13 mouse cellular contexts compared by ENCODE assay signal in genomic region chr17:47485791-47486190, GRCm38 (mm10). TPM values are rescaled to one million over a fixed set of nuclear protein-coding genes. Genes with fewer than 3 reads are reported as not detected.
DNase-seq lines count a peak whose midpoint lies in the region; ATAC-seq and TF ChIP-seq lines count a peak whose summit lies in the region.
"Had no signal": no experiment of that assay in that cellular context is flagged by ENCODE, and none has a peak within 500 bp of the region (broad histone marks: within the 10 kb centered on the region; RNA-seq: fewer than 3 reads in every experiment).

No protein-coding gene starts in this region.

- 78% methylated on average over 3 of the region's 3 CpGs for whole genome bisulfite sequencing in embryonic facial prominence, embryonic 13.5 days
- 92% methylated on average over 3 of the region's 3 CpGs for WGBS in embryonic facial prominence, embryonic 10.5 days
- WGBS in liver, embryonic 12.5 days (ENCODE audit: insufficient replicate concordance): 88% methylated on average over 3 of the region's 3 CpGs
- 94% methylated on average over 3 of the region's 3 CpGs for WGBS in thymus, adult 2 months

- peaks cover 26% of the 10 kb centered on the region for H3K36me3 ChIP-seq in embryonic facial prominence, embryonic 13.5 days
- H3K36me3 ChIP-seq in embryonic facial prominence, embryonic 10.5 days (replicated peaks): peaks cover 34% of the 10 kb centered on the region
- H3K36me3 ChIP-seq in liver, embryonic 12.5 days: peaks cover 34% of the 10 kb centered on the region
- H3K36me3 ChIP-seq in thymus, adult 2 months (ENCODE audit: control insufficient read depth, insufficient read depth, low read length): peaks cover 22% of the 10 kb centered on the region

- peak overlapping the region; percentile 48; the same call in 1 of the 2 replicates for H3K27ac ChIP-seq in embryonic facial prominence, embryonic 13.5 days
- no peak overlapping the region for H3K27ac ChIP-seq in embryonic facial prominence, embryonic 10.5 days (replicated peaks)
- peak overlapping the region; percentile 83 for H3K27ac ChIP-seq in liver, embryonic 12.5 days
- no peak overlapping the region; the same call in 1 of the 2 replicates for H3K27ac ChIP-seq in thymus, adult 2 months (ENCODE audit: control insufficient read depth, insufficient read depth, low read length)
- H3K27ac ChIP-seq: hindbrain, embryonic 15.5 days; limb, embryonic 15.5 days had no signal

- TF ChIP-seq POLR2A in thymus, adult 2 months (IDR thresholded peaks at IDR 0.05; ENCODE audit: control insufficient read depth, extremely low read depth, insufficient read depth, low read length, poor library complexity): no peak

- no peak overlapping the region for H3K4me2 ChIP-seq in embryonic facial prominence, embryonic 13.5 days
- peak overlapping the region; percentile 31 for H3K4me2 ChIP-seq in liver, embryonic 12.5 days
- H3K4me2 ChIP-seq: hindbrain, embryonic 15.5 days; limb, embryonic 15.5 days had no signal

- DNase-seq in embryonic facial prominence, embryonic 10.5 days (ENCODE audit: low spot score): no peak
- peak; percentile 33 to 40 for DNase-seq in kidney, postnatal 25 days
- no peak for DNase-seq in kidney, adult 18-20 months
- peak; percentile 47 for DNase-seq in 3T3-L1 (ENCODE audit: low read depth, low spot score)
- DNase-seq in thymus, adult 2 months: no peak
- DNase-seq: layer of hippocampus, adult 9-11 months had no signal

- no peak overlapping the region for H3K4me3 ChIP-seq in embryonic facial prominence, embryonic 13.5 days
- no peak overlapping the region for H3K4me3 ChIP-seq in embryonic facial prominence, embryonic 10.5 days
- no peak overlapping the region for H3K4me3 ChIP-seq in liver, embryonic 12.5 days
- H3K4me3 ChIP-seq in thymus, adult 2 months (ENCODE audit: control insufficient read depth, insufficient read depth, low read length): no peak overlapping the region
- H3K4me3 ChIP-seq: hindbrain, embryonic 15.5 days; limb, embryonic 15.5 days; myocyte had no signal

- no peak for TF ChIP-seq CTCF in thymus, adult 2 months (IDR thresholded peaks at IDR 0.05; ENCODE audit: borderline replicate concordance, control insufficient read depth, extremely low read depth, insufficient read depth, low read length, poor library complexity)

- H3K27me3 ChIP-seq in embryonic facial prominence, embryonic 13.5 days: no peaks in the 10 kb centered on the region
- no peaks in the 10 kb centered on the region for H3K27me3 ChIP-seq in embryonic facial prominence, embryonic 10.5 days (replicated peaks; ENCODE audit: low read depth, poor library complexity, severe bottlenecking)
- no peaks in the 10 kb centered on the region for H3K27me3 ChIP-seq in liver, embryonic 12.5 days (replicated peaks)
- no peaks in the 10 kb centered on the region for H3K27me3 ChIP-seq in thymus, adult 2 months (ENCODE audit: control insufficient read depth, insufficient read depth, low read length)
- H3K27me3 ChIP-seq: hindbrain, embryonic 15.5 days; limb, embryonic 15.5 days had no signal

- H3K4me1 ChIP-seq in embryonic facial prominence, embryonic 13.5 days: peaks cover 29% of the 10 kb centered on the region
- peaks cover 30% of the 10 kb centered on the region for H3K4me1 ChIP-seq in embryonic facial prominence, embryonic 10.5 days
- H3K4me1 ChIP-seq in liver, embryonic 12.5 days: peaks cover 37% of the 10 kb centered on the region
- peaks cover 20% of the 10 kb centered on the region for H3K4me1 ChIP-seq in thymus, adult 2 months (replicated peaks; ENCODE audit: control insufficient read depth, insufficient read depth, low read length)
- H3K4me1 ChIP-seq: hindbrain, embryonic 15.5 days had no signal

- no peaks in the 10 kb centered on the region for H3K9me3 ChIP-seq in embryonic facial prominence, embryonic 13.5 days
- no peaks in the 10 kb centered on the region for H3K9me3 ChIP-seq in embryonic facial prominence, embryonic 10.5 days
- H3K9me3 ChIP-seq in liver, embryonic 12.5 days (replicated peaks): no peaks in the 10 kb centered on the region
- H3K9me3 ChIP-seq: hindbrain, embryonic 15.5 days; limb, embryonic 15.5 days had no signal

- H3K9ac ChIP-seq in embryonic facial prominence, embryonic 13.5 days: no peak overlapping the region
- no peak overlapping the region; the same call in 1 of the 2 replicates for H3K9ac ChIP-seq in liver, embryonic 12.5 days
- H3K9ac ChIP-seq: hindbrain, embryonic 15.5 days; limb, embryonic 15.5 days had no signal

- no peak for ATAC-seq in embryonic facial prominence, embryonic 13.5 days (ENCODE audit: insufficient number of reproducible peaks, insufficient read depth, low FRiP score, low TSS enrichment, low read depth)
- no peak for ATAC-seq in liver, embryonic 12.5 days
- no peak for ATAC-seq in inflammation-experienced regulatory T-cells, adult 6 months

RNA-seq across cellular contexts. Expression of gene Taf8, which starts 16.3 kb away (rescaled TPM):
- polyA plus RNA-seq in embryonic facial prominence, embryonic 13.5 days (2015; fragmentation: Nextera tagmentation; extraction: Ambion mirVana): 34.1 and 38.1 TPM in 2 replicates
- 32.0 and 35.3 TPM in 2 replicates for polyA plus RNA-seq in embryonic facial prominence, embryonic 10.5 days (2016; fragmentation: Nextera tagmentation; extraction: Ambion mirVana)
- polyA plus RNA-seq in liver, embryonic 12.5 days (2016; fragmentation: Nextera tagmentation; extraction: Ambion mirVana): 17.6 and 18.0 TPM in 2 replicates
- 68.2 and 74.3 TPM in 2 replicates for polyA plus RNA-seq in thymus, adult 2 months (2012; rRNA removed)
- polyA plus RNA-seq in inflammation-experienced regulatory T-cells, adult 6 months (2017; shearing (Covaris generic)): 10 to 100 TPM; 56.9 to 80.8 (median 70.0) TPM

RNA-seq across cellular contexts. Expression of gene Ccnd3, which starts 19.1 kb away (rescaled TPM):
- polyA plus RNA-seq in embryonic facial prominence, embryonic 13.5 days (2015; fragmentation: Nextera tagmentation; extraction: Ambion mirVana): 359 and 377 TPM in 2 replicates
- polyA plus RNA-seq in embryonic facial prominence, embryonic 10.5 days (2016; fragmentation: Nextera tagmentation; extraction: Ambion mirVana): 325 and 335 TPM in 2 replicates
- 546 and 555 TPM in 2 replicates for polyA plus RNA-seq in liver, embryonic 12.5 days (2016; fragmentation: Nextera tagmentation; extraction: Ambion mirVana)
- polyA plus RNA-seq in thymus, adult 2 months (2012; rRNA removed): 1,622 and 2,069 TPM in 2 replicates
- polyA plus RNA-seq in inflammation-experienced regulatory T-cells, adult 6 months (2017; shearing (Covaris generic)): 100 to 1,000 TPM; 124 to 141 (median 130) TPM

RNA-seq across cellular contexts. Expression of gene 1700001C19Rik, which starts 48.6 kb away (rescaled TPM):
- polyA plus RNA-seq in embryonic facial prominence, embryonic 13.5 days (2015; fragmentation: Nextera tagmentation; extraction: Ambion mirVana): 0.25 TPM in 1 of 2 replicates, not detected in the other
- 0.25 TPM in 1 of 2 replicates, not detected in the other for polyA plus RNA-seq in embryonic facial prominence, embryonic 10.5 days (2016; fragmentation: Nextera tagmentation; extraction: Ambion mirVana)
- polyA plus RNA-seq in liver, embryonic 12.5 days (2016; fragmentation: Nextera tagmentation; extraction: Ambion mirVana): 0.62 and 0.66 TPM in 2 replicates
- 0.11 and 0.26 TPM in 2 replicates for polyA plus RNA-seq in thymus, adult 2 months (2012; rRNA removed)
- polyA plus RNA-seq in inflammation-experienced regulatory T-cells, adult 6 months (2017; shearing (Covaris generic)): not detected
- polyA plus RNA-seq: C2C12, myocyte had no signal

RNA-seq across cellular contexts. Expression of gene AI661453, which starts 49.4 kb away (rescaled TPM):
- 1.7 and 2.0 TPM in 2 replicates for polyA plus RNA-seq in embryonic facial prominence, embryonic 13.5 days (2015; fragmentation: Nextera tagmentation; extraction: Ambion mirVana)
- 0.27 and 0.36 TPM in 2 replicates for polyA plus RNA-seq in embryonic facial prominence, embryonic 10.5 days (2016; fragmentation: Nextera tagmentation; extraction: Ambion mirVana)
- polyA plus RNA-seq in liver, embryonic 12.5 days (2016; fragmentation: Nextera tagmentation; extraction: Ambion mirVana): 0.10 and 0.31 TPM in 2 replicates
- 1.0 and 1.6 TPM in 2 replicates for polyA plus RNA-seq in thymus, adult 2 months (2012; rRNA removed)
- not detected for polyA plus RNA-seq in inflammation-experienced regulatory T-cells, adult 6 months (2017; shearing (Covaris generic))

Comparison
In these comparisons a context has a peak if more than half of its experiments do, and no peak if none do; other contexts are left out.
1. H3K27ac ChIP-seq: peak in embryonic facial prominence, embryonic 13.5 days (single experiment) and liver, embryonic 12.5 days (single experiment); none in embryonic facial prominence, embryonic 10.5 days (single experiment) and thymus, adult 2 months (single experiment).
2. DNase-seq: peak in kidney, postnatal 25 days (2 of 2) and 3T3-L1 (single experiment); none in embryonic facial prominence, embryonic 10.5 days (single experiment), kidney, adult 18-20 months (single experiment) and thymus, adult 2 months (single experiment).